Mouse (Mus musculus): ENCODE results near the gene Osbpl7. TPM values are rescaled to one million over a fixed set of nuclear protein-coding genes. Genes with fewer than 3 reads are reported as not detected.

Gene Osbpl7
- polyA plus RNA-seq (2012; ENCODE audit: low replicate concordance): 8.0 and 21.9 TPM in 2 replicates

DNA sequence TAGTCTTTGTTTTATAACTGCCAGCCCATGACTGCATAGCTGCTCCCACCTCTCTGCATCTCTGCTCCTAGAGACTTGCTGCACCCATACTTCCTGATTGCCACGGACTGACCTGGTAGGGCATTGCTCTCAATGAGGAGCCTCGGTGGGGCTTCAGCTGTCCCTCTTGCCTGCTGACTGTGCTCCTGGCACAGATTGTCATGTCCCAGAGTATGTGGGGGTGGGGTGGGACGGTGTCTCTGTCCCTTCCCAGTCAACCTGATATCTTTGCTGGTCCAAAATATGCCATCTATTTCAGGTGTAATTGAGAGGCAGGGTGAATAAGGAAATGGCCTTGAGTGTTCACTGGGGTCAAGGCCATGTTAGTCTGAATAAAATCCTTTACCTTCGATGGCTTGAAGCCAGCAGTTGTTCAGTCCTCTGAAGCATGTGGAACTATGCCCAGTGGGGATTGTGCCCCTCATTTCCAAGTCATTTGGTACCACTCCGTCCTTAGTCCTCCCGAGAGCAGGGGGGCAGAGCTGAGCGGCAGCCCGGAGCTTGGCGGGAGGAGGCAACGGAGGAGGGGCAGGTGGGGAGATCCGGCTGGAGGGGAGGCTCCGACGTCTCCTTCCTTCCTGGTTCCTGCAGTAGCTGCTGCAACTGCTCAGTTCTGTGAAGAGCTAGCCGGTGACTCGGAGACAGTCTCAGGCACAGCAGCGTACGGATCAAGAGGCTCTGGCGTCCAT is at the start of gene Osbpl7:
Osbpl7 (plus strand) TSS at position 413 of the 728 bp plus-strand sequence.

GRCm38 (mm10) chr11:97013121-97013670 is 37.2 kb upstream of the Osbpl7 start, which contains the start of gene Sp6:
Gene Sp6 (plus strand): TSS chr11:97013394.

DNA sequence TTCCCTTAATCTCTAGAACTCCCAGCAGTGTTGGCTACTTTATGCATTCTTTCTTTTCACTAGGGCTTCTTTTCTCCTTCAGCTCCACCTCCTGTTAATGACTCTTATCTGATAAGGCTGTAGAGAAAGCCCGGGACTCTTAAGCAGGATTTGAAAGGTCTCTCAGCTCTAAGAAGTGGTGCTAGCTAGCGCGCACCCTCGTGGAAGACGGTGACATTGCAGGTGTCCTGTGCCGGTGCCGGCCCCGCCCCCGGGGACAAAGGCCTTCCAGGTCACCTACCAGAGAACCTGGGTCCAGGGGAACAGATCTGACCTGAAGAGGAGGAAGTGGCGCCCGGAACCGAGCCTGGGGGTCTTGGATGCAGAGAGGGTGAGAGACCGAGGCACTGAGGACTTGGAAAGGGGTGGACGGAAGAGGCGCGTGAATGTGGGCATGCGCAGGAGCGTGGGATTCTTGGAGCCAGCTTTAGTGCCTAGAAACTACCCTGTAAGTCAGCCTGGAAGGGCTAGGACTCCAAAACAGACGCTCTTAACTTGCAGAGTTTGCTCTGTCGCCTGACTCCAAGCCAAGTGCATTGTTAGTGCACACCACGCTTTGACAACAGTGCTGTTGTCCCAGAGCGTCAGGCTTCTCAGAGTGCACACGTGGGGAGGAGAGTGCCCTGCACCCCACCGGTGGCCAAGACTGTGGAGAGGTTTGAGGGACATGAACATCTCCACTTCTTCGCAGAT is 20.6 kb upstream of the Osbpl7 start, which contains the start of gene Scrn2:
Scrn2 (plus strand) TSS at position 253 of the 732 bp plus-strand sequence.

GRCm38 (mm10) chr11:97041022-97041899 is 9.2 kb upstream of the Osbpl7 start, which contains the start of the genes Lrrc46 and Mrpl10:
Gene Lrrc46 (minus strand): TSS chr11:97041407.
Gene Mrpl10 (plus strand): TSS chr11:97041560.

GRCm38 (mm10) chr11:97114671-97115601 is 64.5 kb downstream of the Osbpl7 start, which contains the start of gene Tbx21:
Gene Tbx21 (minus strand): TSS chr11:97115331.

Other genes with a start within 250 kb of the Osbpl7 start
- gene Nfe2l1, start 220.7 kb upstream of the Osbpl7 start, polyA plus RNA-seq (2012; ENCODE audit: low replicate concordance): 34.4 and 107 TPM in 2 replicates
- gene Copz2, start 200.8 kb upstream of the Osbpl7 start, polyA plus RNA-seq (2012; ENCODE audit: low replicate concordance): 2.1 and 3.9 TPM in 2 replicates
- gene Cdk5rap3, start 134.1 kb upstream of the Osbpl7 start, polyA plus RNA-seq (2012; ENCODE audit: low replicate concordance): 12.3 and 25.9 TPM in 2 replicates
- gene Prr15l, start 122.5 kb upstream of the Osbpl7 start, polyA plus RNA-seq (2012; ENCODE audit: low replicate concordance): not detected in 2 replicates
- gene Pnpo, start 106.6 kb upstream of the Osbpl7 start, polyA plus RNA-seq (2012; ENCODE audit: low replicate concordance): 13.1 and 20.4 TPM in 2 replicates
- 90.0 and 123 TPM in 2 replicates for gene Sp2, start 67.7 kb upstream of the Osbpl7 start, polyA plus RNA-seq (2012; ENCODE audit: low replicate concordance)
- 0.51 and 0.55 TPM in 2 replicates for gene Sp6, start 37.2 kb upstream of the Osbpl7 start, polyA plus RNA-seq (2012; ENCODE audit: low replicate concordance)
- 15.1 and 19.3 TPM in 2 replicates for gene Scrn2, start 20.7 kb upstream of the Osbpl7 start, polyA plus RNA-seq (2012; ENCODE audit: low replicate concordance)
- 0.13 TPM in 1 of 2 replicates, not detected in the other for gene Lrrc46, start 9.2 kb upstream of the Osbpl7 start, polyA plus RNA-seq (2012; ENCODE audit: low replicate concordance)
- 29.9 and 38.4 TPM in 2 replicates for gene Mrpl10, start 9.1 kb upstream of the Osbpl7 start, polyA plus RNA-seq (2012; ENCODE audit: low replicate concordance)
- gene Tbx21, start 64.7 kb downstream of the Osbpl7 start, polyA plus RNA-seq (2012; ENCODE audit: low replicate concordance): 4.4 and 13.3 TPM in 2 replicates
- 13.8 and 20.3 TPM in 2 replicates for gene Tbkbp1, start 100.9 kb downstream of the Osbpl7 start, polyA plus RNA-seq (2012; ENCODE audit: low replicate concordance)
- gene Kpnb1, start 137.3 kb downstream of the Osbpl7 start, polyA plus RNA-seq (2012; ENCODE audit: low replicate concordance): 34.2 and 43.7 TPM in 2 replicates
- gene Npepps, start 230.0 kb downstream of the Osbpl7 start, polyA plus RNA-seq (2012; ENCODE audit: low replicate concordance): 34.9 and 36.2 TPM in 2 replicates

Measured in leukemia stem cell, adult 10-12 weeks (primary cell).